Mouse (Mus musculus): ENCODE results near the gene F2rl2. TPM values are rescaled to one million over a fixed set of nuclear protein-coding genes. Genes with fewer than 3 reads are reported as not detected.

The F2rl2 gene
- polyA plus RNA-seq, 1 experiment from 2014 or later: 2.8 TPM

DNA sequence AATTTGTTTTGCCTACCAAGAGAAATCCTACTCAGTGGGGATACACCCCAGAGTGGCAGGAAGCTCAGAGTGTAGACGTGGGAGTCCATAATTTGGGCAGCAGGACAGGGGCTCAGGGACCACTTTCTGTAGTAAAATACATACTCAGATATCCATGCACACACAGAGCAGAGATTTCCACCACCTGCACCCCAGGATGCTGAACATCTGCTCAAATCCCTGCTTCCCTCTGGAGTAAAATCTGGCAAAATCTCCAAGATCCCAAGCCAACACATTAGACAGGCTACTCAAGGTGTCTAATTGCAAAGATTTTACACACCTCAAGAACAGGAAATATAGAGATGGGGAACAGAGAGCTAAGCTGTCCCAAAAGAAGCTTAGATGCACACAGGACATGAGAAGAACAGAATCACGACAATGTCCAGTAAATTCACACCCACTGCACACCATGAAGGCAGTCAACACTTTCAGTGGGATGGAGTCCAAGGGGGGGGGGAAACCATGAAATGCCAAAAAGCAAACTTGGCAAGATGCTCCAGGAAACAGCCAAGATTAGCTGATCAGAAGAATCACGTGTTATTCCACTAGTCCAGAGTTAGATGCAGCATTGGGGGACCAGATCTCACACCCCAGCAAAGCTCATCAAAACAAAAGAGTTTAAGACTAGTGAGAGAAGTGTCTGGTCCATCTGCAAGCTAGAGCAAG, 17.8 kb downstream of the F2rl2 start:
- Histone ChIP-seq H3K36me3 (ENCODE audit: control insufficient read depth, insufficient read depth, low read length) (no peaks in the 10 kb centered on the region), H3K9ac (ENCODE audit: low read depth, low read length) (no peak overlapping the region), H3K4me1 (replicated peaks; ENCODE audit: control insufficient read depth, insufficient read depth, low read length) (no peaks in the 10 kb centered on the region), H3K27me3 (ENCODE audit: control insufficient read depth, insufficient read depth, low read length) (no peaks in the 10 kb centered on the region), H3K27ac (ENCODE audit: low read depth, low read length) (no peak overlapping the region), H3K9me3 (ENCODE audit: control insufficient read depth, low read length) (no peaks in the 10 kb centered on the region), H3K4me2 (replicated peaks; ENCODE audit: low read depth, low read length) (no peak overlapping the region), H3K4me3 (ENCODE audit: low read depth, low read length) (no peak overlapping the region)
- WGBS: 76% methylated on average over 3 of the region's 3 CpGs
- no peak for DNase-seq (ENCODE audit: low spot score)
- no peak for ATAC-seq (ENCODE audit: low FRiP score)

DNA sequence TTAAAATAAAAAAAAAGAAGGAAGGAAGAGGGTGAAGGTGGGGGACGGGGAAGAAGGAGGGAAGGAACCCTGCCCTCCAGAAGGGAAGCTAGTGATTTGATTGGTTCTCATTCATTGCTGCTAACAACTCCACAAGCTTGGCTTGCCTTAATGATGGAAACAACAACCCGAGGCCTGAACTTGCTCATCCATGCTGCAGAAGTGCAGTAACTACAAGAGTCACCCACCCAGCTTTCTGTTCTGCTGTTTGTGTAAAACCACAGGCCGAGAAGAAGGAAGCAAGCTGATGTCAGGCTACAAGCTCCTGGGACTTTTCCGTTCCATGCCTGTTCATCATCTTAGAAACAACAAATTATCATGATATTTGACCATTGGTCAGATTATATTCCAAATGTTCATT, 18.7 kb downstream of the F2rl2 start:
- 82% methylated on average over 4 of the region's 4 CpGs for WGBS

DNA sequence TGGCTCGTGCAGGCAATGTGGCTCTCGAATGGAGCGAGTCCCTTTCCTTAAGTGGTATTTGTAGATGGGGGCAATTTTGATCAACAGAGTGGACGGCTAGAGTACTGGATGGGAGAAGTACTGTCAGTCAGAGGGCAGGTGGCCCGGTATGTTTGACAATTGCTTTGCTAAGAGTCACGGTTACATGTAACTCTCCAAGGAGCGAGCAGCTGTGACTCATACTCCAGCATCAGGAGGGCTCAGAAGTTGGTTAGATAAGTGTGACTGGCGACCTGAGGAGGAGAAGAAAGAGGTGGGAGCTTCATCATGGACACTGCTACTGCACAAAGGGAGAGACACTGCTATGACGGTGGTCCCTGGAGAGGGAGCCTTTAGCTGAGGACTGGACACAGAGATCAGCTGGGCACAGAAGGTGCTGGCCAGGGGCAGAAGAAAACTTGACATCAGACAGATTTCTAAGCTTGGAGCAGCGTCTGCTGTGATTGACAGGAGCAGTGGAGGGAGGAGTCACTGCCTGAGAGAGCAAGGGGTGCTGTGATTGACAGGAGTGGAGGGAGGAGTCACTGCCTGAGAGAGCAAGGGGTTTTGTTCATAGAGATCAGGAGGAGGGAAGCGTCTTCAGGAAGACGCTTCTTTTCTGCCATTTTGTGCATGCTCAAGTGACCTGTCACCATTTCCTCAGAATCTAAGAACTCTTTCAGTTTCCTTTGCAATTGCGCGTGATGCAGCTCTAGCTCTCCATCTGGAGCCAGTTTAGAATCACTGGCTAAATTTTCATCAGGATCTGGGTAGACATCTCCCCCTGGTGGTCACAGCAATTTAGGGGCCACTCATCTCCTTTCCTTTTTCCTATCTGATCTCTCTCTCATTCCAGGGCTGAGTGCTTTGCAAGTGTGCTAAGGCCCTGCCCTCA, 22.9 kb downstream of the F2rl2 start:
- no peaks in the 10 kb centered on the region for H3K36me3 ChIP-seq (ENCODE audit: control insufficient read depth, insufficient read depth, low read length)
- WGBS: 58% methylated on average over 14 of the region's 14 CpGs
- ATAC-seq (ENCODE audit: low FRiP score) (peak; percentile 77), DNase-seq (ENCODE audit: low spot score) (peak; percentile 75)
- no peak overlapping the region for H3K4me3 ChIP-seq (ENCODE audit: low read depth, low read length)
- H3K9me3 ChIP-seq (ENCODE audit: control insufficient read depth, low read length): no peaks in the 10 kb centered on the region
- no peak overlapping the region for H3K9ac ChIP-seq (ENCODE audit: low read depth, low read length)
- no peaks in the 10 kb centered on the region for H3K4me1 ChIP-seq (replicated peaks; ENCODE audit: control insufficient read depth, insufficient read depth, low read length)
- no peak overlapping the region for H3K4me2 ChIP-seq (replicated peaks; ENCODE audit: low read depth, low read length)
- no peak overlapping the region for H3K27ac ChIP-seq (ENCODE audit: low read depth, low read length)
- no peaks in the 10 kb centered on the region for H3K27me3 ChIP-seq (ENCODE audit: control insufficient read depth, insufficient read depth, low read length)

More for the DNA sequence above, 18.7 kb downstream of the F2rl2 start:
- Histone ChIP-seq H3K27me3 (ENCODE audit: control insufficient read depth, insufficient read depth, low read length) (no peaks in the 10 kb centered on the region), H3K4me3 (ENCODE audit: low read depth, low read length) (no peak overlapping the region), H3K4me1 (replicated peaks; ENCODE audit: control insufficient read depth, insufficient read depth, low read length) (no peaks in the 10 kb centered on the region), H3K9ac (ENCODE audit: low read depth, low read length) (no peak overlapping the region), H3K27ac (ENCODE audit: low read depth, low read length) (no peak overlapping the region), H3K36me3 (ENCODE audit: control insufficient read depth, insufficient read depth, low read length) (no peaks in the 10 kb centered on the region), H3K9me3 (ENCODE audit: control insufficient read depth, low read length) (no peaks in the 10 kb centered on the region), H3K4me2 (replicated peaks; ENCODE audit: low read depth, low read length) (no peak overlapping the region)
- DNase-seq (ENCODE audit: low spot score) (no peak), ATAC-seq (ENCODE audit: low FRiP score) (no peak)

DNA sequence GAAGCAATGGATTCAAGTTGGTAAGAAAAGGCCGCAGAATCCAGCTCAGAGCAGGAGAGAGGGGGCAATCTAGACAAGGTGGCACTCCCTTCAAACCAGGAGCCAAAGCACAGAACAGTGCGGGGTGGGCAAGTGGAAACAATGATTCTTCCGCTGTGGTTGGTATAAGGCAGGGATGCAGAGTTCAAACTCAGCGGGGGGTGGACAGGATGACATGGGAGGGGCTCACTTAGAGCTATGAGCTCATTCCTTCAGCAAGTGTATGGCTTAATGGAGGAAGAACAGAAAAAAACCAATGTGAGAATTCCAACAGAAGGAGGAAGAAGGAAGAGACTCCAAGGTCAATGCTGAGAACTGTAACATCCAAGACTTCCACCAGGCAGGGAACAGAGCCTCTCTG, 33.8 kb downstream of the F2rl2 start:
- Histone ChIP-seq H3K4me2 (replicated peaks; ENCODE audit: low read depth, low read length) (no peak overlapping the region), H3K4me1 (replicated peaks; ENCODE audit: control insufficient read depth, insufficient read depth, low read length) (no peaks in the 10 kb centered on the region), H3K27me3 (ENCODE audit: control insufficient read depth, insufficient read depth, low read length) (no peaks in the 10 kb centered on the region), H3K9ac (ENCODE audit: low read depth, low read length) (no peak overlapping the region), H3K27ac (ENCODE audit: low read depth, low read length) (no peak overlapping the region), H3K9me3 (ENCODE audit: control insufficient read depth, low read length) (no peaks in the 10 kb centered on the region), H3K36me3 (ENCODE audit: control insufficient read depth, insufficient read depth, low read length) (peaks cover 2% of the 10 kb centered on the region; the same call in 1 of the 2 replicates), H3K4me3 (ENCODE audit: low read depth, low read length) (no peak overlapping the region)
- ATAC-seq (ENCODE audit: low FRiP score) (no peak), DNase-seq (ENCODE audit: low spot score) (no peak)
- 91% methylated on average over 4 of the region's 4 CpGs for WGBS

DNA sequence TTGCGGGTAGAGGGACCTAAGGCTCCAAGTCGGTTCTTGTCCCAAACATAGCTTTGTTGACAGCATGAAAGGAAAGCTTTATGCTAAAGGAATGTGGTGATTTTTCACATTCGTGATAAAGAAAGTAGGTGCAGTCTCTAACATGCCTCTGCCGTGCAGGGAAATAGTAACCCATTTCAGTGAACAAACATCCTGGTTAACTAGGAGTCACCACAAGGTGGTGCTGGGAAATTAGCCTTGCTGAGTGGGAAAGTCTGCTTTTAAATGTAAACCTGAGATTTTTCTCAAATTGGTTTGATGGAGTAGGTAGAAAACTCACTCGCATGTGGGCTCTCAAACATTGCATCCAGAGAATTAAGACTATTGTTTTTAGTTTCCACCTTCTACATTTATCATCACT, 43.0 kb downstream of the F2rl2 start:
- no peak overlapping the region for H3K4me2 ChIP-seq (replicated peaks; ENCODE audit: low read depth, low read length)
- no peaks in the 10 kb centered on the region for H3K4me1 ChIP-seq (replicated peaks; ENCODE audit: control insufficient read depth, insufficient read depth, low read length)
- no peaks in the 10 kb centered on the region for H3K9me3 ChIP-seq (ENCODE audit: control insufficient read depth, low read length)
- no peak overlapping the region for H3K4me3 ChIP-seq (ENCODE audit: low read depth, low read length)
- WGBS: 78% methylated on average over 5 of the region's 5 CpGs
- ATAC-seq (ENCODE audit: low FRiP score) (no peak), DNase-seq (ENCODE audit: low spot score) (peak; percentile 14)
- H3K27me3 ChIP-seq (ENCODE audit: control insufficient read depth, insufficient read depth, low read length): no peaks in the 10 kb centered on the region
- H3K36me3 ChIP-seq (ENCODE audit: control insufficient read depth, insufficient read depth, low read length): no peaks in the 10 kb centered on the region
- no peak overlapping the region for H3K9ac ChIP-seq (ENCODE audit: low read depth, low read length)
- no peak overlapping the region for H3K27ac ChIP-seq (ENCODE audit: low read depth, low read length)

DNA sequence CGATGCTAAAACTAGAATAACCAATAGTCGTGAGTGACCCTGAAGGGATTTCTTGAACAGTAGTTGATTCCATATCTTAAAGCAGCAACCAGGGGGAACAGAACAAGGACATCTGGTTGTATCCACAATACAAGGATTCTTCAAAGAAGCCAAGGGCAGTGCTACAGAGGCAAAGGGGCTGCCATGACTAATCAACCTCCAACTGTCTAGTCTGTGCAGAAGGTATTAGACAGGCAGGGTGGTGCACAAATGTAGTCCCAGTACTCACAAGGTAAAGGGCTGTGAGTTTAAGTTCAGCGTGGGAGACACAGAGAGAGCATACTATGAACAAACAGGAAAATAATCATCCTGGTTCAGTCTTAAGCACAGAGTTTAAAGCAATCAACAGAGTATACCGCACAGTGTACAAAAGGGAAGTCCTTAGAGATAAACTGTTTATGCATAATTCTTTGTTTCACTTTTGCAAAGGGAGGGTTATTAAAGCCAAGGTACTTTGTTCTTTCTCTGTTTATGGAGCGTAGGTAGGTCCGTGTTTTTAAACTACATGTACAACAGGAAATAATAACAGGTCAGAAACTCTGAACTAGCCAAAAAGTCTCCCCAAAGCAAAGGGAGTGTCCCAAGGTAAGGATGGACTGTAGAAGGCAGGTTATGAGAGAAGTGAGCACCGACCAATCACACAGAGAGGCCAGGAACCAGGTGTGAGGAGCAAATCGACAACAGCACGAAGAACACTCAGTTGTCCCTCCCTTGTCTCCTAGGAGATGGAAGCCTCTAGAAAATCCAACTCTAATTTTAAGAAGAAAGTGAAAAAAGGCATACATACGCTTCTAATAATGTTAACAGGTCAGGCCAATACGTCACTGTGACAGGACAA, 45.4 kb downstream of the F2rl2 start:
- Histone ChIP-seq H3K4me3 (ENCODE audit: low read depth, low read length) (no peak overlapping the region), H3K9ac (ENCODE audit: low read depth, low read length) (no peak overlapping the region), H3K4me2 (replicated peaks; ENCODE audit: low read depth, low read length) (no peak overlapping the region), H3K36me3 (ENCODE audit: control insufficient read depth, insufficient read depth, low read length) (no peaks in the 10 kb centered on the region), H3K27me3 (ENCODE audit: control insufficient read depth, insufficient read depth, low read length) (no peaks in the 10 kb centered on the region), H3K9me3 (ENCODE audit: control insufficient read depth, low read length) (no peaks in the 10 kb centered on the region), H3K4me1 (replicated peaks; ENCODE audit: control insufficient read depth, insufficient read depth, low read length) (no peaks in the 10 kb centered on the region), H3K27ac (ENCODE audit: low read depth, low read length) (no peak overlapping the region)
- 94% methylated on average over 11 of the region's 11 CpGs for WGBS
- DNase-seq (ENCODE audit: low spot score) (no peak), ATAC-seq (ENCODE audit: low FRiP score) (no peak)

DNA sequence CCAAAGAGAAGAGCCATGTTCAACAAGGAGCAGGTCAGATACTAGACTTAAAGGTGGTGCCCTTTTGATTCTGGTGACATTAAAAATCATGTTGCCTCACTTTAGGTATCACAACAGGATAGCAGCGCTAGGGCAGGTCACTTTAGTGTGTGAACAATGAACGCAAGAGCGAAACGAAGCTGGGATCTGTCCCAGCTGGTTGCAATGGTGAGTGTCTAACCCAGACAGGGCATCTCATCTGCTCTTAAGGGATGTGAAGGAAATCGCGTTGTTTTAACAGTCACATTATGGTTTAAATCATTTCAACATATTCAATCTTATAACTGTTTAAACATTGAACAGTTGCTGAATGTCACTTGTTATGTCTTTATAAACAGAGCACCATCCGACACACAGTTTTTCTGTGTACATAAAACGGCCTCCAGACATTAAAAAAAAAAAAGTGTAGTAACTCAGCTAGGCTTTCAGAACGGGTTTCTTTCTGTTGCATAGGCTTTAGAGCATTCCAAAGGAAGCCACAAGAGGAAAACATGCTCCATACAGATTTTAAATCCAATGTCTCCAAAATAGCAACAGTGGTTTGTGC, 46.3 kb downstream of the F2rl2 start:
- Histone ChIP-seq H3K27me3 (ENCODE audit: control insufficient read depth, insufficient read depth, low read length) (no peaks in the 10 kb centered on the region), H3K36me3 (ENCODE audit: control insufficient read depth, insufficient read depth, low read length) (no peaks in the 10 kb centered on the region), H3K4me3 (ENCODE audit: low read depth, low read length) (no peak overlapping the region), H3K9ac (ENCODE audit: low read depth, low read length) (no peak overlapping the region), H3K9me3 (ENCODE audit: control insufficient read depth, low read length) (no peaks in the 10 kb centered on the region), H3K27ac (ENCODE audit: low read depth, low read length) (no peak overlapping the region), H3K4me2 (replicated peaks; ENCODE audit: low read depth, low read length) (no peak overlapping the region), H3K4me1 (replicated peaks; ENCODE audit: control insufficient read depth, insufficient read depth, low read length) (no peaks in the 10 kb centered on the region)
- ATAC-seq (ENCODE audit: low FRiP score) (no peak), DNase-seq (ENCODE audit: low spot score) (no peak)
- 92% methylated on average over 9 of the region's 9 CpGs for WGBS

DNA sequence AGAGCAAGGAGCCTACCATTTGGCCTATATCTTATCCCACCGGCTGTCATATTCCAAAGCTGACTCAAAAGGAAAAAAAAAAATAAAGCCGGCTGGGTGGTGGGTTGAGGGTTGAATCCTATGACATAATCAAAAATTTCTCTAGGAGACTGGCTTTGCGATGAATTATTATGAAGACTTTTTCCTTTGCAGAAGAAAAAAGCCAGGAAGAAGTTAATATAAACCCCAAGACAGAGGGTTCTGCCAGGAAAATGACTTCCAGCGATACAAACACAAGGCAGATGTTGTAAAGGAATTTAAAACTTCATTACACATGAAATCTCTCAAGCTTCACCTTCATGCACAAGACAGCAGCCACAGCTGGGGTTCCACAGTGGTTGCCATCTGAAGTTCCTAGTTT, 48.8 kb downstream of the F2rl2 start:
- Histone ChIP-seq H3K9me3 (ENCODE audit: control insufficient read depth, low read length) (no peaks in the 10 kb centered on the region), H3K27ac (ENCODE audit: low read depth, low read length) (no peak overlapping the region), H3K36me3 (ENCODE audit: control insufficient read depth, insufficient read depth, low read length) (no peaks in the 10 kb centered on the region), H3K4me1 (replicated peaks; ENCODE audit: control insufficient read depth, insufficient read depth, low read length) (no peaks in the 10 kb centered on the region), H3K4me3 (ENCODE audit: low read depth, low read length) (no peak overlapping the region), H3K9ac (ENCODE audit: low read depth, low read length) (no peak overlapping the region), H3K4me2 (replicated peaks; ENCODE audit: low read depth, low read length) (no peak overlapping the region), H3K27me3 (ENCODE audit: control insufficient read depth, insufficient read depth, low read length) (no peaks in the 10 kb centered on the region)
- ATAC-seq (ENCODE audit: low FRiP score) (no peak), DNase-seq (ENCODE audit: low spot score) (no peak)
- 90% methylated on average over 4 of the region's 4 CpGs for WGBS

Measured in hindbrain, embryonic 11.5 days (tissue).